Mouse (Mus musculus) stomach, postnatal 0 days (tissue): ENCODE measurements around the gene Dnase2a. TPM values are rescaled to one million over a fixed set of nuclear protein-coding genes. Genes with fewer than 3 reads are reported as not detected.

ENCODE experiments used
- ATAC-seq: fragments of 200-750 bp; cut with Nextera tagmentation; 2 replicates; pipeline ENCODE4 v1.8.0; 2017; ENCODE audit not compliant: low FRiP score, low TSS enrichment
- DNase-seq: peaks from one replicate; pipeline ENCODE4 v3.0.0-alpha.2; 2016; ENCODE audit warnings: low spot score
- H3K27ac ChIP-seq: fragments of 300-500 bp; sonication (generic); replicated peaks from 2 replicates; pipeline ENCODE4 v1.5.1; 2014; ENCODE audit warnings: mild to moderate bottlenecking, control low read depth
- H3K27me3 ChIP-seq: fragments of 300-500 bp; sonication (generic); 2 replicates; pipeline ENCODE4 v1.6.1; 2014; ENCODE audit warnings: low read length; ENCODE audit not compliant: control insufficient read depth, insufficient read depth
- H3K36me3 ChIP-seq: fragments of 300-500 bp; sonication (generic); 2 replicates; pipeline ENCODE4 v1.6.1; 2014; ENCODE audit warnings: low read length, mixed read lengths; ENCODE audit not compliant: control insufficient read depth, insufficient read depth
- H3K4me1 ChIP-seq: fragments of 300-500 bp; sonication (generic); replicated peaks from 2 replicates; pipeline ENCODE4 v1.6.1; 2014; ENCODE audit warnings: antibody characterized with exemption; ENCODE audit not compliant: control insufficient read depth, insufficient read depth
- H3K4me2 ChIP-seq: fragments of 300-500 bp; sonication (generic); replicated peaks from 2 replicates; pipeline ENCODE4 v1.6.1; 2014; ENCODE audit warnings: low read depth, mild to moderate bottlenecking, control low read depth, moderate library complexity
- H3K4me3 ChIP-seq: fragments of 300-500 bp; sonication (generic); 2 replicates; pipeline ENCODE4 v1.5.1; 2014; ENCODE audit warnings: low read depth, low read length, control low read depth
- H3K9ac ChIP-seq: fragments of 300-500 bp; sonication (generic); 2 replicates; pipeline ENCODE4 v1.6.1; 2014; ENCODE audit warnings: mild to moderate bottlenecking, low read length, control low read depth, mixed read lengths
- H3K9me3 ChIP-seq: fragments of 300-500 bp; sonication (generic); 2 replicates; pipeline ENCODE4 v1.6.1; 2016; ENCODE audit warnings: low read length; ENCODE audit not compliant: control insufficient read depth
- CTCF ChIP-seq: IDR thresholded peaks from 2 replicates; pipeline ENCODE4 v1.5.1; 2016; ENCODE audit warnings: antibody characterized with exemption, low read depth, mild to moderate bottlenecking, moderate library complexity
- EP300 ChIP-seq: optimal IDR thresholded peaks from 2 replicates; pipeline ENCODE3; 2016; ENCODE audit warnings: antibody characterized with exemption
- WGBS: fragments of 180-500 bp; shearing (Covaris S2); extraction: QIAGEN DNeasy Blood & Tissue Kit; methylation state at CpG from one replicate; pipeline ENCODE4 v1.1.7; 2014; 5-methylcytosine and 5-hydroxymethylcytosine counted together
- polyA plus RNA-seq: library from polyadenylated mRNA; unstranded; fragments of >200 nt; fragmentation: Nextera tagmentation; extraction: Ambion mirVana; gene quantifications from 2 replicates; pipeline ENCODE4 v1.2.1, GENCODE M21; 2015

Gene Dnase2a
- polyA plus RNA-seq, 1 experiment from 2014 or later: 17.4 TPM

DNA sequence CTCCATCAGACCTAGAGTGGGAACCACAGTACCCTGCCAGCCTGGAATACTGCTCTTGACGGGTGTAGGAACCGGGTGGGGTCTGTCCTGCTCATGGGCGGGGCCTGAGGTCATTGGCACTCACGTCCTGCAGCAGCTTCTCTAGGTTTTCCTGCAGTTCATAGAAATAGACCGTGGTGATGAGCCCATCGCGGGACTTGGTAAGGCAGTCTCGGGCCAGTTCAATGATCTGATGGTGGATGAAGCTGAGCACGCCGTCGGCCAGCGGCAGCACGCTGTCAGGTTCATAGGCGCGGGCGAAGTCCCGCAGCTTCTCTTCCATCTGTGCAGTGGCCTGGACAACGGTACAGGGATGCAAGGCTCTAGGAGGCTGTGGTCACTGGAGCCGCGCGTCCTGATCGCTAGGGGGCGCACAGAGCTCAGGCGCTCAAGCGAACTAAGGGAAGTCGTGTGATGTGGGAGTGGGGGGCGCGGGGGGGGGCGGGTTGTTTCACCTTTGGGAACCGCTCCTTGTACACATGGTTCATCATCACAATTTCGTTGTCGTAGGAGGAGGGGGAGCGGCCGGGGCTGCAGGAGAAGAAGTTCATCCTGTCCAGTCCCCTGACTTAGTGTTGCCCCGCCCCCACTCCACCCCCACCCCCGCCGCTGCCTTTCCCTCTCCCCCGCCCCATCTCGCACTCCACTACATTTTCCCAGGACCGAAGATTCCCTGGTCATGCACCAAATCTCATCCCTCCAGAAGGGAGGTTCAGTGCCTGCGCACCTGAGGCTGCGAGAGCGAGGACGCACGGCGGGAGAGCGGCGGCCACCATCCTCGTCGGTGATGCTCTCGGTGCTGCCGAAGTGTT lies 20.3 kb downstream of the Dnase2a start:
- TF ChIP-seq CTCF (peak; percentile 80), EP300 (no peak)
- Histone ChIP-seq H3K36me3 (no peaks in the 10 kb centered on the region), H3K4me1 (no peaks in the 10 kb centered on the region), H3K27me3 (no peaks in the 10 kb centered on the region), H3K9me3 (no peaks in the 10 kb centered on the region), H3K27ac (no peak overlapping the region), H3K4me3 (peak overlapping the region; percentile 22; the same call in 1 of the 2 replicates), H3K9ac (0 out of 2 replicates have a peak overlapping the region, but pooled peaks have one; percentile 23), H3K4me2 (peak overlapping the region; percentile 45)
- DNase-seq: peak; percentile 73
- whole genome bisulfite sequencing: 3% methylated on average over 49 of the region's 52 CpGs
- peak; percentile 76 for ATAC-seq

DNA sequence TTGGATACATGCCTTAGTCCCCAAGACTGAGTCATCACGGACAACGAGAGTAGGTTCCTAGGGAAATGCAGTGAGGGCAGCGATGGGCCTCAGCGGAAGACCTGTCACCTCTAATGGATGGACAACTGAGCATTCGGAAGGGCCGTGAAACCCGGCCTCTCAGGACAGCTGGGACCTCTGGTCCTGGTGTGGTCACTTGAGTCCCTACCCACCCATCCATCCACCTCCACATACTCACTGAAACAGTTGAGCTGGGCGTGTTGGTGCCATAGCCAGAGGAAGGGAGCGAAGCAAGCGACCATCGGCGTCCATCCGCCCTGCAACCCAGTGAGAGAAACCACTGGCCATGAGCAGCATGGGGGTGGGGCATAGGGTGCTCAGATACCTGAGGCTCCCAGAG lies 22.2 kb downstream of the Dnase2a start:
- 81% methylated on average over 13 of the region's 13 CpGs for WGBS
- Histone ChIP-seq H3K27me3 (peaks cover 3% of the 10 kb centered on the region; the same call in 1 of the 2 replicates), H3K27ac (no peak overlapping the region)

DNA sequence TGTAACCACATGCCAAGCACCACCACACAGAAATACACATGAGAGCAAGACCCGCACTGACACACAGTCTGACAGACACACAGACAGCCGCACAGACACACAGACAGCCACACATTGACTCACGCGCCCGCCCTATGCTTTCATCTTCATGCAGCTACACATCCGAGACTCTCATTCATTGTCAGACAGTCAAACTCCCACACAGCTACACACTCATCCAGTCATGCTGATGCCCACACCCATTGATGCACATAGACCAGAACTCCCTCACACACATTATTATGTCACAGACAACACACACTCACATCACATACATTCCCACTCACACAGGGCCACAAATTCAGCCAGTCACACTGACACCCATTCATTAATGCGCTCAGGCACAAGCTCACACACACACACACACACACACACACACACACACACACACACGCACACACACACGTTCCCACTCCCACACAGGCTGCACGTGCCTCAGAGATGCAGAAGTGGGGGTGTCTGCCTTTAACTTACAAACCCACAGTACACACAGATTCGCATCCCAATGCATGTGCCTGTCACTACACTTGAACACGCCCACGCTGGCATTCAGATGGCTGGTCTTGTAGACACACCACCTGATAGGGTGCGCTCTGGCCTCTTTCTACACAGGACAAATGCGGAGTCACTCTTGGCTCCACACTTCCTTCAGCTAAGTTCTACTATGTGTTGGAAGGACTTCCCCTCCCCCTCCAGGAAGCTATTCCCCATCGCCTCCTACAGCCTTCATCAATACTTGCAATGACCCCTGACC lies 25.6 kb downstream of the Dnase2a start:
- no peaks in the 10 kb centered on the region for H3K9me3 ChIP-seq
- no peak for ATAC-seq
- H3K4me2 ChIP-seq: no peak overlapping the region
- H3K4me3 ChIP-seq: no peak overlapping the region
- 0 out of 2 replicates have a peak, but pooled peaks cover 2% of the 10 kb centered on the region for H3K4me1 ChIP-seq
- DNase-seq: no peak
- no peak overlapping the region for H3K27ac ChIP-seq
- 78% methylated on average over 16 of the region's 16 CpGs for WGBS
- H3K27me3 ChIP-seq: peaks cover 15% of the 10 kb centered on the region; the same call in 1 of the 2 replicates
- no peak for TF ChIP-seq EP300
- no peak for TF ChIP-seq CTCF
- H3K9ac ChIP-seq: no peak overlapping the region
- H3K36me3 ChIP-seq: no peaks in the 10 kb centered on the region

More for the DNA sequence above, 22.2 kb downstream of the Dnase2a start:
- no peaks in the 10 kb centered on the region for H3K36me3 ChIP-seq
- no peaks in the 10 kb centered on the region for H3K4me1 ChIP-seq
- no peak for TF ChIP-seq CTCF
- TF ChIP-seq EP300: no peak
- DNase-seq (no peak), ATAC-seq (no peak)
- H3K4me2 ChIP-seq: no peak overlapping the region
- H3K9me3 ChIP-seq: no peaks in the 10 kb centered on the region
- H3K4me3 ChIP-seq: no peak overlapping the region
- no peak overlapping the region for H3K9ac ChIP-seq

DNA sequence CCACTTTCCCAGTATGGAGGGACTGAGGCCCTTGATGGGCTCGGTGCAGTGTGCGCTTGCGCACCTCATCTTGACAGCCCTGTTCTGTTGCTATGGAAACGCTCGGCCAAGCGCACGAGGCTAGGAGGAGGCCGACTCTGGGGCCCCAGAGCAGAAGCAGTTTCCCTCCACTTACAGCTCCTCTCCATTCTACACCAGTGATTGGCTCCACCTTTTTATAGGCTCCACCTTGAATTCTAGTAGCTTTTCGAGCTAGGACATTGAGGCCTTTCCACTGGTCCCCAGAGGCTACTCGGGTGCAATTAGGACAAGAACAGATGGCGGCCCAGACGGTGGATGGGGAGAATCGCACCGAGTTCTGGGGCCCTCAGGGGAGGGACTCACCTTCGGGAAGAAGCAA lies 26.5 kb downstream of the Dnase2a start:
- WGBS: 1% methylated on average over 15 of the region's 15 CpGs

DNA sequence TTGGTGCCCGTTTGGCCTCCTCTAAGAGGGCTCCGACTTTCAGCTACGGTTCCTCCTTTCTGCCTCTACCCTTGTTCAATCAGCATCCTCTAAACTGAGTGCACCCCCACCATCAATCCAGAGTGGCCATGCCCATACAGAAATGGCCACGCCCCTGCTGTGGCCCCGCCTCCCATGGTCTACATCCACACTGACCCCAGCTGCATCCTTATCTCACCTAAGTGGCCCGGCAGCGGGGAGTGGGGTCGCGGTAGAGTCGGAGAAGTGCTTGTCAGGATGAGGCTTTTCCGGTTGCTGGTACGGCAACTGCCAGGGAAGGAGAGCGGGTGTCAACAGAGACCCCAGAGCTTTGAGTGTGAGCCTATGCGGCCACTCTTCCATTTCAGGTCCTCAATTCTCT lies 27.1 kb downstream of the Dnase2a start:
- Histone ChIP-seq H3K4me3 (no peak overlapping the region), H3K36me3 (no peaks in the 10 kb centered on the region), H3K4me1 (0 out of 2 replicates have a peak, but pooled peaks cover 2% of the 10 kb centered on the region), H3K4me2 (no peak overlapping the region), H3K9ac (no peak overlapping the region), H3K27me3 (peaks cover 15% of the 10 kb centered on the region; the same call in 1 of the 2 replicates), H3K9me3 (no peaks in the 10 kb centered on the region), H3K27ac (no peak overlapping the region)
- 6% methylated on average over 14 of the region's 14 CpGs for WGBS
- no peak for TF ChIP-seq CTCF
- no peak for TF ChIP-seq EP300
- no peak for DNase-seq
- ATAC-seq: peak; percentile 27; the same call in 1 of the 2 replicates

More for the DNA sequence above, 26.5 kb downstream of the Dnase2a start:
- ATAC-seq (peak; percentile 11; the same call in 1 of the 2 replicates), DNase-seq (no peak)
- H3K9me3 ChIP-seq: no peaks in the 10 kb centered on the region
- H3K27ac ChIP-seq: no peak overlapping the region
- no peak overlapping the region for H3K4me3 ChIP-seq
- H3K27me3 ChIP-seq: peaks cover 15% of the 10 kb centered on the region; the same call in 1 of the 2 replicates
- H3K36me3 ChIP-seq: no peaks in the 10 kb centered on the region
- no peak for TF ChIP-seq EP300
- H3K4me2 ChIP-seq: no peak overlapping the region
- no peak overlapping the region for H3K9ac ChIP-seq
- H3K4me1 ChIP-seq: 0 out of 2 replicates have a peak, but pooled peaks cover 2% of the 10 kb centered on the region
